ENCODE assay signal across 18 mouse cellular contexts in genomic region chr3:54669559-54669958, GRCm38 (mm10). TPM values are rescaled to one million over a fixed set of nuclear protein-coding genes. Genes with fewer than 3 reads are reported as not detected.
DNase-seq lines count a peak whose midpoint lies in the region; TF ChIP-seq lines count a peak whose summit lies in the region.
"Had no signal": no experiment of that assay in that cellular context is flagged by ENCODE, and none has a peak within 500 bp of the region (broad histone marks: within the 10 kb centered on the region; RNA-seq: fewer than 3 reads in every experiment).

No protein-coding gene starts in this region.

- no peak overlapping the region for H3K4me3 ChIP-seq in lung, adult 2 months (replicated peaks; ENCODE audit: extremely low read depth, low read depth, low read length)
- no peak overlapping the region for H3K4me3 ChIP-seq in ES-Bruce4 (ENCODE audit: low read depth, low read length)
- H3K4me3 ChIP-seq in bone marrow, adult 2 months (replicated peaks; ENCODE audit: control insufficient read depth, low read depth, low read length) = no peak overlapping the region
- H3K4me3 ChIP-seq in small intestine, adult 2 months (ENCODE audit: low read depth, low read length) = no peak overlapping the region
- H3K4me3 ChIP-seq: erythroblast, embryonic 14.5 days; layer of hippocampus, adult 2 months had no signal

- 81% methylated on average over 6 of the region's 6 CpGs for WGBS in lung, adult 2 months
- WGBS in bone marrow, adult 2 months = 66% methylated on average over 6 of the region's 6 CpGs
- 71% methylated on average over 6 of the region's 6 CpGs for WGBS in small intestine, adult 2 months

- TF ChIP-seq POLR2A in lung, adult 2 months (IDR thresholded peaks at IDR 0.05; ENCODE audit: borderline replicate concordance, extremely low read depth, low read depth, low read length) = no peak
- TF ChIP-seq POLR2A in ES-Bruce4 (IDR thresholded peaks at IDR 0.05; ENCODE audit: insufficient read depth, low read length) = no peak
- no peak for TF ChIP-seq POLR2A in bone marrow, adult 2 months (IDR thresholded peaks at IDR 0.05; ENCODE audit: borderline replicate concordance, control insufficient read depth, low read depth, low read length)
- TF ChIP-seq POLR2A in small intestine, adult 2 months (IDR thresholded peaks at IDR 0.05; ENCODE audit: low read depth, low read length) = no peak

- no peaks in the 10 kb centered on the region for H3K36me3 ChIP-seq in ES-Bruce4 (ENCODE audit: control insufficient read depth, insufficient read depth, low read length, poor library complexity, severe bottlenecking)
- no peaks in the 10 kb centered on the region for H3K36me3 ChIP-seq in small intestine, adult 2 months (ENCODE audit: control insufficient read depth, insufficient read depth, low read length)
- H3K36me3 ChIP-seq: G1E had no signal

- H3K4me1 ChIP-seq in lung, adult 2 months (ENCODE audit: control insufficient read depth, insufficient read depth, low read length) = no peaks in the 10 kb centered on the region
- H3K4me1 ChIP-seq in ES-Bruce4 (ENCODE audit: control insufficient read depth, insufficient read depth, low read length) = no peaks in the 10 kb centered on the region
- no peaks in the 10 kb centered on the region; the same call in 1 of the 2 replicates for H3K4me1 ChIP-seq in bone marrow, adult 2 months (ENCODE audit: control insufficient read depth, insufficient read depth, low read length)
- no peaks in the 10 kb centered on the region for H3K4me1 ChIP-seq in small intestine, adult 2 months (ENCODE audit: control insufficient read depth, insufficient read depth, insufficient read length, low read length)

- no peaks in the 10 kb centered on the region for H3K27me3 ChIP-seq in ES-Bruce4 (ENCODE audit: control insufficient read depth, insufficient read depth, low read length, poor library complexity, severe bottlenecking)
- H3K27me3 ChIP-seq in small intestine, adult 2 months (ENCODE audit: control insufficient read depth, insufficient read depth, low read length) = no peaks in the 10 kb centered on the region

- no peak overlapping the region for H3K27ac ChIP-seq in ES-Bruce4 (ENCODE audit: insufficient read depth, low read length)
- no peak overlapping the region for H3K27ac ChIP-seq in bone marrow, adult 2 months (ENCODE audit: control insufficient read depth, insufficient read depth, low read depth, low read length, poor library complexity)
- H3K27ac ChIP-seq in small intestine, adult 2 months (ENCODE audit: insufficient read depth, low read depth, low read length) = no peak overlapping the region
- H3K27ac ChIP-seq: layer of hippocampus, adult 2 months had no signal

- TF ChIP-seq EP300 in ES-Bruce4 (IDR thresholded peaks at IDR 0.05; ENCODE audit: insufficient read depth, low read depth, low read length) = no peak

- peak; percentile 38; the same call in 1 of the 2 replicates for TF ChIP-seq CTCF in lung, adult 2 months (IDR thresholded peaks at IDR 0.05; ENCODE audit: insufficient read depth, low read length)
- TF ChIP-seq CTCF in ES-Bruce4 (IDR thresholded peaks at IDR 0.05; ENCODE audit: low read depth, low read length) = peak; percentile 26
- TF ChIP-seq CTCF in bone marrow, adult 2 months (IDR thresholded peaks at IDR 0.05; ENCODE audit: control insufficient read depth, insufficient read depth, low read length) = peak; percentile 70
- TF ChIP-seq CTCF in small intestine, adult 2 months (IDR thresholded peaks at IDR 0.05; ENCODE audit: extremely low read depth, insufficient read length, insufficient replicate concordance, low read depth, low read length) = peak; percentile 43; the same call in 1 of the 2 replicates

- no peak for DNase-seq in lung, adult 2 months
- DNase-seq in lung, postnatal 25 days (ENCODE audit: low spot score) = no peak
- no peak for DNase-seq in gastrocnemius, adult 8-10 months (ENCODE audit: low spot score in 2 of 2)
- DNase-seq in layer of hippocampus, adult 9-10 months (ENCODE audit: low spot score) = no peak
- DNase-seq: cerebellum, adult 2 months; heart, adult 18-20 months; heart, postnatal 36 days; kidney, adult 8-10 months had no signal

- no peaks in the 10 kb centered on the region for H3K9me3 ChIP-seq in ES-Bruce4 (replicated peaks; ENCODE audit: control insufficient read depth, insufficient read depth, low read length, poor library complexity, severe bottlenecking)
- H3K9me3 ChIP-seq: G1E had no signal

- H3K9ac ChIP-seq in ES-Bruce4 (ENCODE audit: low read depth, poor library complexity, severe bottlenecking) = no peak overlapping the region

RNA-seq across cellular contexts. Expression of gene Supt20, which starts 23.0 kb away (rescaled TPM):
- 43.9 and 50.1 TPM in 2 replicates for polyA plus RNA-seq in lung, adult 2 months (2012; rRNA removed)
- polyA plus RNA-seq in ES-Bruce4 (2011; ENCODE audit: insufficient read depth, insufficient read length, low read depth, missing spikeins) = 99.9 and 111 TPM in 2 replicates
- 29.8 and 60.4 TPM in 2 replicates for polyA plus RNA-seq in bone marrow, adult 2 months (2011; ENCODE audit: insufficient read depth, insufficient read length, low replicate concordance, missing spikeins)
- 13.4 and 31.3 TPM in 2 replicates for polyA plus RNA-seq in small intestine, adult 2 months (2012; rRNA removed)
- 10 to 100 TPM in 2 of 4 experiments, 1 to 10 TPM in 2; 9.0 to 13.8 (median 10.8) TPM for total RNA-seq in gastrocnemius, adult 8-10 months (2022)

RNA-seq across cellular contexts. Expression of gene Gm21958, which starts 44.6 kb away (rescaled TPM):
- polyA plus RNA-seq in lung, adult 2 months (2012; rRNA removed) = not detected in 2 replicates
- not detected in 2 replicates for polyA plus RNA-seq in ES-Bruce4 (2011; ENCODE audit: insufficient read depth, insufficient read length, low read depth, missing spikeins)
- not detected in 2 replicates for polyA plus RNA-seq in bone marrow, adult 2 months (2011; ENCODE audit: insufficient read depth, insufficient read length, low replicate concordance, missing spikeins)
- polyA plus RNA-seq in small intestine, adult 2 months (2012; rRNA removed) = not detected in 2 replicates
- not detected for total RNA-seq in gastrocnemius, adult 8-10 months (2022)
- total RNA-seq: G1E; heart, adult 18-20 months; heart, postnatal 36 days; layer of hippocampus, adult 2 months; left cerebral cortex, postnatal 25 days had no signal
- polyA plus RNA-seq: brain, embryonic 14.5 days; cerebellum, adult 2 months; erythroblast, embryonic 14.5 days; frontal cortex, adult 2 months; G1E; liver, embryonic 16.5 days had no signal
